Mouse (Mus musculus) liver, embryonic 16.5 days (tissue): ENCODE measurements around the gene Hist1h2ad. TPM values are rescaled to one million over a fixed set of nuclear protein-coding genes. Genes with fewer than 3 reads are reported as not detected.

Experiments used
- ATAC-seq: fragments of 200-750 bp; cut with Nextera tagmentation; 2 replicates; pipeline ENCODE4 v1.8.0; 2017; ENCODE audit warnings: low read depth, mild to moderate bottlenecking, moderate number of reproducible peaks, moderate library complexity
- H3K27ac ChIP-seq: fragments of 300-500 bp; sonication (generic); 2 replicates; pipeline ENCODE4 v1.5.1; 2014; ENCODE audit warnings: mild to moderate bottlenecking, low read length
- H3K27me3 ChIP-seq: fragments of 300-500 bp; sonication (generic); 2 replicates; pipeline ENCODE4 v1.6.1; 2014; ENCODE audit warnings: low read depth, low read length, mixed read lengths; ENCODE audit not compliant: control insufficient read depth, insufficient read depth
- H3K36me3 ChIP-seq: fragments of 300-500 bp; sonication (generic); 2 replicates; pipeline ENCODE4 v1.6.1; 2014; ENCODE audit warnings: mild to moderate bottlenecking; ENCODE audit not compliant: control insufficient read depth, insufficient read depth
- H3K4me1 ChIP-seq: fragments of 300-500 bp; sonication (generic); 2 replicates; pipeline ENCODE4 v1.6.1; 2014; ENCODE audit warnings: low read depth, low read length, mixed read lengths; ENCODE audit not compliant: control insufficient read depth
- H3K4me2 ChIP-seq: fragments of 300-500 bp; sonication (generic); 2 replicates; pipeline ENCODE4 v1.6.1; 2014; ENCODE audit warnings: low read depth, low read length, mixed read lengths
- H3K4me3 ChIP-seq: fragments of 300-500 bp; sonication (generic); 2 replicates; pipeline ENCODE4 v1.5.1; 2014; ENCODE audit warnings: low read depth, mild to moderate bottlenecking, low read length
- H3K9ac ChIP-seq: fragments of 300-500 bp; sonication (generic); 2 replicates; pipeline ENCODE4 v1.6.1; 2014; ENCODE audit warnings: low read depth, low read length
- H3K9me3 ChIP-seq: fragments of 300-500 bp; sonication (generic); replicated peaks from 2 replicates; pipeline ENCODE4 v1.6.1; 2016; ENCODE audit warnings: low read length; ENCODE audit not compliant: control insufficient read depth
- WGBS: fragments of 180-500 bp; shearing (Covaris S2); extraction: QIAGEN DNeasy Blood & Tissue Kit; methylation state at CpG from one replicate; pipeline ENCODE4 v1.1.7; 2014; ENCODE audit not compliant: insufficient replicate concordance; 5-methylcytosine and 5-hydroxymethylcytosine counted together
- polyA plus RNA-seq: library from polyadenylated mRNA; unstranded; fragments of >200 nt; fragmentation: Nextera tagmentation; extraction: Ambion mirVana; gene quantifications from 2 replicates; pipeline ENCODE4 v1.2.1, GENCODE M21; 2015

Hist1h2ad gene
- polyA plus RNA-seq, 1 experiment from 2014 or later = 3.8 TPM

DNA sequence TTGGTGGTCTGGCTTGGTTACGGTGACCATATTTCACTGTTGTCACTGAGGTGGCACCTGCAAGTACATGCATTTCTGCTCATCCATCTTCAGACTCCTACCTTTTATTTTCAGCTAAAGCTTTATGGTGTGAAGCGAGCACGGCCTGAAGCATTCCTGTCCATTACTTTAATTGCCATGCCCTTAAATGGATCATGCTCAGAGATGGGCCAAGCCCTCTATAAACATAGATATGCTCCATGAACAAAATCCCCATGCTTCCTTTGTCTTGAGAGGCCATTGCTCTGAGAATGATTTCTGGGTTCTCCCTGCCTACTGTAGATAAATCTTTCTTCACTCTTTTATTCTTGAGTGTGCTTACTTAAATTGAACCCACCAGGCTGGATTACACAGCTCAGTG is 30.3 kb downstream of the Hist1h2ad start:
- Histone ChIP-seq H3K4me3 (no peak overlapping the region), H3K36me3 (no peaks in the 10 kb centered on the region), H3K9ac (no peak overlapping the region), H3K4me1 (peaks cover 16% of the 10 kb centered on the region), H3K27me3 (no peaks in the 10 kb centered on the region), H3K27ac (no peak overlapping the region), H3K9me3 (no peaks in the 10 kb centered on the region), H3K4me2 (no peak overlapping the region)
- ATAC-seq = no peak
- WGBS = 80% methylated on average over 3 of the region's 3 CpGs

DNA sequence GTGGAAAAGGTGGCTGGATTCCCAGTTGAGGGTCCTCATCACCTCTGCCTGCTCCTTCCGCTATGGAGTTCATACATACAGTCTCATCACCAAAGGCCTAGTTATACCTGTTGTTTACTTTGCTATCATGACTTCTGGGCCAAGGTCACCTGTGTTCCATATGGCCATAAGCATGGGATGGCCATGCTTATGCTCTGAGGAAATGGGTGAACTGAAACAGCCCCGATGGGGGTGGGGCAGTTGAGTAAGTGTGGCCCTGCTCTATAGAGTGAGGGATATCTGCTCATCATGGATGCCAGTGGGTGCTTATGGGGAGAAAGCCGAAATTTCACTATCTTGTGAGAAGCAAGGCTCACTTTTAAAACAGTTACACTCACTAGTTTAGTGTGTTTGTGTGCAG is 30.9 kb downstream of the Hist1h2ad start:
- Histone ChIP-seq H3K4me3 (no peak overlapping the region), H3K9ac (no peak overlapping the region), H3K4me1 (peaks cover 22% of the 10 kb centered on the region), H3K4me2 (no peak overlapping the region), H3K27ac (no peak overlapping the region), H3K9me3 (no peaks in the 10 kb centered on the region), H3K36me3 (no peaks in the 10 kb centered on the region), H3K27me3 (no peaks in the 10 kb centered on the region)
- no peak for ATAC-seq
- WGBS = 80% methylated on average over 3 of the region's 3 CpGs

DNA sequence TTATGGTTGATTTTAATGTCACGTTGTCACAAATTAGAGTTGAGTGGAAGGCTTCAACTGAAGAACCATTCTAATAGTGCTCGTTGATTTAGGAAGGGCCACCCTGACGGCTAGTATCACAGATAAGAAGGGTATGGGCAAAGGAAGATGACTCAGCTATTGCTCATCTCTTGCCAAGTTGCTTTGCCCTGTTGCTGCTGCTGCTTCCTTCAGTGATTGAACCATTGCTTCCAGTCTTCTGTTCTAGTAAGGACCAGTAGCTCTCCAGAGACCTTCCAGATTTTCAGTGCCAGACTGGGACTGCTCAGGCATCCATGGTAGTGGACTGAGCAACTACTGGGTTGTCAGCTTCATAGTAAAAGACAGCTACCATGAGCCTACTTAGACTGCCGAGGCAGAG is 35.0 kb downstream of the Hist1h2ad start:
- peak overlapping the region; percentile 34; the same call in 1 of the 2 replicates for H3K4me3 ChIP-seq
- peak overlapping the region; percentile 58 for H3K9ac ChIP-seq
- peak; percentile 97 for ATAC-seq
- no peaks in the 10 kb centered on the region for H3K9me3 ChIP-seq
- H3K36me3 ChIP-seq = 0 out of 2 replicates have a peak, but pooled peaks cover 3% of the 10 kb centered on the region
- peak overlapping the region; percentile 93 for H3K27ac ChIP-seq
- H3K4me1 ChIP-seq = peaks cover 21% of the 10 kb centered on the region
- H3K27me3 ChIP-seq = no peaks in the 10 kb centered on the region
- WGBS = 27% methylated on average over 4 of the region's 4 CpGs
- peak overlapping the region; percentile 61 for H3K4me2 ChIP-seq

DNA sequence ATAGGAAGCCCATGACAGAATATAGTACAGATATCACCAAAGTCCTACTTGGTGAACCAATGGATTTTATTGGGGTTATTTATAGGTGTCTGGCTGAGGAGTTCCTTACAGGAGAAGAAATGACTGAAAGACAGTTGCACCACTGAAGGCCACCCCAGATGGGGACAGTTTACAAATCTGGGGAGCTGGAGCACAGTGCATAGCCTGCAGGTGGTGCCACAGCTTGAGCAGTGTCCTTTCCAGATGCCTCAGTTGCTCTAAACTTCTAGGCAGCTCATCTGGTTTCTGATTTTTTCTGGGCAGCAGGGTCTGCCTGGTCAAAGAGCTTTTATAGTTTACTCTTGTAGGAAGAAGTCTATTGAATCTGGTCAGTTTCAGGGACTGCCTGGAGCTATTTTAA is 35.7 kb downstream of the Hist1h2ad start:
- Histone ChIP-seq H3K27me3 (no peaks in the 10 kb centered on the region), H3K4me3 (no peak overlapping the region), H3K9me3 (no peaks in the 10 kb centered on the region), H3K27ac (peak overlapping the region; percentile 93), H3K4me2 (peak overlapping the region; percentile 61; the same call in 1 of the 2 replicates), H3K4me1 (peaks cover 21% of the 10 kb centered on the region), H3K36me3 (0 out of 2 replicates have a peak, but pooled peaks cover 3% of the 10 kb centered on the region), H3K9ac (peak overlapping the region; percentile 46)
- no peak for ATAC-seq

DNA sequence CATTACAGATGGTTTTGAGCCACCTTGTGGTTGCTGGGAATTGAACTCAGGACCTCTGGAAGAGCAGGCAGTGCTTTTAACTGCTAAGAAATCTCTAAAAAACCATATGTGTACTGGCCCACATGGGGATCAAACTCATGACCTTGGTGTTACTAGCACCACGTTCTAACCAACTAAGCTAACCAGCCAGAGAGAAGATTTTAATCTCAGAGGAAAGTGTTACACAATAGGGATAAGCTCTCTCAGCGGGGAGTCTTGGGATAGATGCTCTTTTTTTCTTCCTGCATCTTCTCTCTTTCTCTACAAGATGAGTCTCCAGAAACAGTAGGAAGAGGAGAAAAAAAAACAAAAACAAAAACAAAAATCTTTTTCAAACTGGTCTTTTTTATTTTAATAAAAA is 36.2 kb downstream of the Hist1h2ad start:
- Histone ChIP-seq H3K27me3 (no peaks in the 10 kb centered on the region), H3K4me2 (no peak overlapping the region), H3K9ac (no peak overlapping the region), H3K4me1 (peaks cover 21% of the 10 kb centered on the region), H3K36me3 (0 out of 2 replicates have a peak, but pooled peaks cover 3% of the 10 kb centered on the region), H3K27ac (no peak overlapping the region), H3K4me3 (no peak overlapping the region), H3K9me3 (no peaks in the 10 kb centered on the region)
- ATAC-seq = no peak
- WGBS = 60% methylated on average over 2 of the region's 2 CpGs

DNA sequence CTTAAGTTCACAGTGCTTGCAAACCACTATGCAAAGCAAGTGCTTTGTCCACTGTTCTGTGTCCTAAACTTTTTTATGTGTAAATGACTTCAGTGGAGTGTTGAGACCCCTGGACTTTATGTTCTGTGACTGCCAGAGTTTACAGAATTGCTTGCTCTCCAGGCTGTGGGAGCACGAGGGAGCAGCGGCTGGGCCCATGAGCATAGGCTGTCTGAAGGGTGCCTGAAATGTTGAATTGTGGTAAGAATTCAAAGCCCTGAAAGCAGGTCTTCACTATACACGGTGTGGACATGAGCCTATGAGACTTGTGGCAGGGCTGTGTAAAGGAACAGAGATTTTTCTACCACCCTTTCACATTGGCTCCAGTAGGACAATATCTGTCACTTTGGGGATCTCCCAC is 37.5 kb downstream of the Hist1h2ad start:
- ATAC-seq = no peak
- Histone ChIP-seq H3K27me3 (no peaks in the 10 kb centered on the region), H3K9ac (no peak overlapping the region), H3K27ac (0 out of 2 replicates have a peak overlapping the region, but pooled peaks have one; percentile 27), H3K9me3 (no peaks in the 10 kb centered on the region), H3K4me3 (no peak overlapping the region), H3K4me2 (no peak overlapping the region), H3K4me1 (peaks cover 21% of the 10 kb centered on the region), H3K36me3 (0 out of 2 replicates have a peak, but pooled peaks cover 3% of the 10 kb centered on the region)
- WGBS = 87% methylated on average over 3 of the region's 3 CpGs

DNA sequence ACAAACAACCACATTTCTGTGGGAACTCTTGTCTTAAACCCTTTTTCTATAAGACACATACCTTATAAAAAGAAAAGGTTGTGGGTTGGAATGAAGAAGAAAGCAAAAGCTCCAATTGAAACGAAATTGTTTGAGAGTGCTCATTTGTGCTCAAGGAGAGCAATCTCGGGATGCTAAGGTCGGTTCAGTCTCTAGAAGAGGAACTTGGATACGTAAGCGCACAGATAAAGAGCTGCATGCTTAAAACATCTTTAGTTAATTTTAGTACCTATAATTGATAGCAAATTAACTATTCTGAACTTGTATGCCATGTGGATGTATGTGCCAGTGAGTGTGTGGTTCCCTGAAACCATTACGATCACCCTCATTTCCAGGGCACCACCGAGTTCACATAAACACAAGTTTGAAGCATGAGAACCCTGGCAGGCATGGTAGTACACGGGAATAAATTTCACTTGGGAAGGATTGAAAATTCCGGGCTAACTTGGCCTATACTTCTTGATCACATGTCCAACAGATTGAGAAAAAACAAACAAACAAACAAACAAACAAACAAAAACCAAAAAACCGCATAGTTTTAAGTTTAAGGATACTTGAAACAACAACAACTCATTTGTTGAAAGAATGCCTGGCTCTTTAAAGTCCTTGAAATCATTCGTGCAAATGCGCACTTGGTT is 46.0 kb downstream of the Hist1h2ad start:
- no peaks in the 10 kb centered on the region for H3K9me3 ChIP-seq
- peak overlapping the region; percentile 67 for H3K4me3 ChIP-seq
- peak overlapping the region; percentile 80 for H3K9ac ChIP-seq
- peak overlapping the region; percentile 98 for H3K27ac ChIP-seq
- no peaks in the 10 kb centered on the region for H3K36me3 ChIP-seq
- peak overlapping the region; percentile 91 for H3K4me2 ChIP-seq
- WGBS = 20% methylated on average over 12 of the region's 12 CpGs
- no peaks in the 10 kb centered on the region for H3K27me3 ChIP-seq
- peaks cover 7% of the 10 kb centered on the region for H3K4me1 ChIP-seq
- no peak for ATAC-seq

DNA sequence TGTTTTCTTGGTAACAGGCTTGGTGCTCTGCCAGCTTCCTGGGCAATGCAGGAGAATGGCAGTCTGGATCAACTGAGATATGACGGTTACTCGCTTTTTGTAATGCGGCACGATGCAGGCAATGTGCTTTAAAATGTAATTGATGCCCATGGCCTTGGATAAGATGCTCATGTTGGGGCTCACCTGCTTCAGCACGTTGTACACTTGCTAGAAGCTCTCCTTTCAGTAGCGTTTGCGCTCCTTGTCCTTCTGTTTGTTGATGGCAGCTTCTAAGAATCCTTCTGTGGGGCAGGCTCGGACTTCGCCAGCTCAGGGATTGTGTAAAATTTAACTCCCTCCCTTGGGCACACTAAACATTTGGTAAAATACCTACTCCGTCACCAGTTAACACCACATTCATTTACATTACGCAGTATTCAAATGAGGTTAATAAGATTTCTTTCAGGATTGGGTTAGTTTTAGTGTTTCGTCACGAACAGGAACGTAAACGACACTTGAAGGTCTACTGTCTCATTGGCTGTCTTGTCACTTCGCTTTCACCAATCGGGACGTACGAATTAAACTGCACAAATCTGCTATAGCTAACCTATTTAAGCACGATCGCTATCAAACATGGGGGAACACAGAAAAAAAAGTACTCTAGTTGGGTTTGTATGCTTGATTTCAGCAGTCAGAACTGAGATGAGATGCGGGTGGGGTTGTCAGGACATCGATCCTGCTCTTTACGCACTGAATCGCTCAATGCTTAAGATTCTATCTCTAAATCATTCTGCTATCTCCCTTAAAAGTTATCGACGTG is 46.8 kb downstream of the Hist1h2ad start, which contains the start of gene Hist1h2be:
Hist1h2be (minus strand) TSS at position 392 of the 799 bp plus-strand sequence.
- H3K4me1 ChIP-seq = peaks cover 7% of the 10 kb centered on the region
- WGBS = under 1% methylated on average over 27 of the region's 27 CpGs
- H3K4me3 ChIP-seq = peak within 1 kb of the TSS; percentile 67
- peak within 1 kb of the TSS; percentile 80 for H3K9ac ChIP-seq
- H3K27me3 ChIP-seq = peaks cover 3% of the 10 kb centered on the region; the same call in 1 of the 2 replicates
- peak within 1 kb of the TSS; percentile 98 for H3K27ac ChIP-seq
- H3K9me3 ChIP-seq = no peaks in the 10 kb centered on the region
- ATAC-seq = peak; percentile 65
- H3K36me3 ChIP-seq = no peaks in the 10 kb centered on the region
- peak within 1 kb of the TSS; percentile 91 for H3K4me2 ChIP-seq
